In genomic region chr1:97976072-97976471, GRCm38 (mm10) we compare ENCODE assay signal across 9 mouse cellular contexts.
A peak's percentile ranks its signal among the peaks of the same experiment; 100 is the strongest.
DNase-seq lines count a peak whose midpoint lies in the region; ATAC-seq lines count a peak whose summit lies in the region.
"Had no signal": no experiment of that assay in that cellular context is flagged by ENCODE, and none has a peak within 500 bp of the region (broad histone marks: within the 10 kb centered on the region; RNA-seq: fewer than 3 reads in every experiment).

No protein-coding gene starts in this region.

- no peaks in the 10 kb centered on the region for H3K27me3 ChIP-seq in kidney, embryonic 14.5 days (ENCODE audit: control insufficient read depth, insufficient read depth, low read length)
- H3K27me3 ChIP-seq in forebrain, embryonic 12.5 days, result no peaks in the 10 kb centered on the region
- no peaks in the 10 kb centered on the region for H3K27me3 ChIP-seq in intestine, embryonic 16.5 days (replicated peaks; ENCODE audit: control insufficient read depth, insufficient read depth, low read length)
- H3K27me3 ChIP-seq in neural tube, embryonic 13.5 days, result no peaks in the 10 kb centered on the region

- ATAC-seq in kidney, embryonic 14.5 days (ENCODE audit: low FRiP score, low TSS enrichment), result no peak
- no peak for ATAC-seq in forebrain, embryonic 12.5 days (ENCODE audit: low FRiP score)
- no peak for ATAC-seq in intestine, embryonic 16.5 days
- ATAC-seq in neural tube, embryonic 13.5 days (ENCODE audit: low read depth), result no peak

- H3K36me3 ChIP-seq in kidney, embryonic 14.5 days (ENCODE audit: control insufficient read depth, insufficient read depth, low read length), result no peaks in the 10 kb centered on the region
- no peaks in the 10 kb centered on the region for H3K36me3 ChIP-seq in forebrain, embryonic 12.5 days (replicated peaks)
- H3K36me3 ChIP-seq in intestine, embryonic 16.5 days (ENCODE audit: control insufficient read depth, insufficient read depth, low read length), result no peaks in the 10 kb centered on the region
- H3K36me3 ChIP-seq in neural tube, embryonic 13.5 days, result no peaks in the 10 kb centered on the region
- H3K36me3 ChIP-seq: G1E had no signal

- no peak overlapping the region for H3K9ac ChIP-seq in kidney, embryonic 14.5 days (ENCODE audit: low read depth, low read length)
- 0 out of 2 replicates have a peak overlapping the region, but pooled peaks have one; percentile 83 for H3K9ac ChIP-seq in forebrain, embryonic 12.5 days
- no peak overlapping the region for H3K9ac ChIP-seq in intestine, embryonic 16.5 days (ENCODE audit: low read depth, low read length)
- H3K9ac ChIP-seq in neural tube, embryonic 13.5 days, result peak overlapping the region; percentile 79

- DNase-seq in kidney, adult 11 months, result no peak
- DNase-seq in layer of hippocampus, adult 9-10 months (ENCODE audit: low spot score), result no peak
- no peak for DNase-seq in urinary bladder, postnatal 14 days (ENCODE audit: low spot score)
- no peak for DNase-seq in cerebellum, postnatal 4 days (ENCODE audit: low spot score in 2 of 2)

- H3K27ac ChIP-seq in kidney, embryonic 14.5 days (ENCODE audit: low read depth, low read length), result no peak overlapping the region
- no peak overlapping the region for H3K27ac ChIP-seq in forebrain, embryonic 12.5 days
- H3K27ac ChIP-seq in intestine, embryonic 16.5 days (ENCODE audit: low read length), result no peak overlapping the region
- peak overlapping the region; percentile 91 for H3K27ac ChIP-seq in neural tube, embryonic 13.5 days (replicated peaks)

- H3K4me3 ChIP-seq in kidney, embryonic 14.5 days (ENCODE audit: low read length), result peak overlapping the region; percentile 68; the same call in 1 of the 2 replicates
- H3K4me3 ChIP-seq in forebrain, embryonic 12.5 days (replicated peaks), result peak overlapping the region; percentile 62
- peak overlapping the region; percentile 72 for H3K4me3 ChIP-seq in intestine, embryonic 16.5 days (ENCODE audit: low read length)
- peak overlapping the region; percentile 53 for H3K4me3 ChIP-seq in neural tube, embryonic 13.5 days

- H3K9me3 ChIP-seq in kidney, embryonic 14.5 days (ENCODE audit: control insufficient read depth, low read length), result no peaks in the 10 kb centered on the region
- no peaks in the 10 kb centered on the region for H3K9me3 ChIP-seq in forebrain, embryonic 12.5 days
- H3K9me3 ChIP-seq in intestine, embryonic 16.5 days (ENCODE audit: control insufficient read depth, low read length), result no peaks in the 10 kb centered on the region
- no peaks in the 10 kb centered on the region for H3K9me3 ChIP-seq in neural tube, embryonic 13.5 days

- 0 out of 2 replicates have a peak, but pooled peaks cover 3% of the 10 kb centered on the region for H3K4me1 ChIP-seq in kidney, embryonic 14.5 days (ENCODE audit: control insufficient read depth, insufficient read depth, low read length)
- peaks cover 19% of the 10 kb centered on the region for H3K4me1 ChIP-seq in forebrain, embryonic 12.5 days
- H3K4me1 ChIP-seq in intestine, embryonic 16.5 days (ENCODE audit: control insufficient read depth, insufficient read depth, low read length), result no peaks in the 10 kb centered on the region
- H3K4me1 ChIP-seq in neural tube, embryonic 13.5 days (replicated peaks), result peaks cover 30% of the 10 kb centered on the region

- 61% methylated on average over 13 of the region's 13 CpGs for WGBS in kidney, embryonic 14.5 days
- 63% methylated on average over 13 of the region's 13 CpGs for WGBS in forebrain, embryonic 12.5 days
- WGBS in intestine, embryonic 16.5 days, result 56% methylated on average over 13 of the region's 13 CpGs
- WGBS in neural tube, embryonic 13.5 days, result 41% methylated on average over 13 of the region's 13 CpGs

- peak overlapping the region; percentile 84 for H3K4me2 ChIP-seq in kidney, embryonic 14.5 days (replicated peaks; ENCODE audit: low read depth, low read length)
- peak overlapping the region; percentile 80 for H3K4me2 ChIP-seq in forebrain, embryonic 12.5 days
- H3K4me2 ChIP-seq in intestine, embryonic 16.5 days (ENCODE audit: low read depth, low read length), result peak overlapping the region; percentile 88
- peak overlapping the region; percentile 65 for H3K4me2 ChIP-seq in neural tube, embryonic 13.5 days

Comparison
In these comparisons a context has a peak if more than half of its experiments do, and no peak if none do; other contexts are left out.
1. H3K9ac ChIP-seq: peak in forebrain, embryonic 12.5 days (single experiment) and neural tube, embryonic 13.5 days (single experiment); none in kidney, embryonic 14.5 days (single experiment) and intestine, embryonic 16.5 days (single experiment).
2. Peak in every context shown above with its lines, with median percentiles within 50 percentile points of each other: H3K4me2 ChIP-seq and H3K4me3 ChIP-seq.